Mouse (Mus musculus) bone marrow, adult 2 months (tissue): Measurements from ENCODE around the gene Ndufb4.

Experiments
- CTCF ChIP-seq: fragments of 200-500 bp; IDR thresholded peaks from 2 replicates; pipeline ENCODE4 v1.5.1; 2011; ENCODE audit warnings: low read length, control low read depth; ENCODE audit not compliant: control insufficient read depth, insufficient read depth
- POLR2A ChIP-seq: fragments of 200-500 bp; IDR thresholded peaks from 2 replicates; pipeline ENCODE4 v1.6.1; 2011; ENCODE audit warnings: low read depth, mild to moderate bottlenecking, control low read depth, low read length, borderline replicate concordance; ENCODE audit not compliant: control insufficient read depth

DNA sequence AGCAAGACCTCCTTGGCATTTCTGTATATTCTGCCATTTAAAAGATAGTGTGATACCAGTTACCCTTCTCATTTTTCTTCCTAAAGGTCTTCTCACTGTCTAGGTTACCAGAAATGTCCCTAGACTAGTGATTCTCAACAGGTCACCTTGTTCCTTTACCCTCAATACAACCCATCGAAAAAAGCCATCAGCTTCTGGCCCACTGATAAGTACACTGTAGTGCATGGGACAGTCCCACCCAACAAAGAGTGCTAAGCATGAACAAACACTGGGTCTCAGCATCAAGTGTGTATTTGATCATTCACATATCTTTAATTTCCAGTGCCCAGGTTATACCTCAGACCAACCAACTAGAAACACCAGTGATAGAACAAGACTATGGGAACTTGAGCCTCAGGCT lies 19.2 kb downstream of the Ndufb4 start:
- TF ChIP-seq CTCF, result no peak
- TF ChIP-seq POLR2A, result no peak
